Mouse (Mus musculus) right cerebral cortex, adult 2 months (tissue): ENCODE measurements around the gene Acadvl.

Source experiments
- DNase-seq, 2 experiments: peaks; one replicate each; pipeline ENCODE4 v3.0.0; 2021 to 2022; ENCODE audit warnings: low spot score in 2 of 2

The Acadvl gene

GRCm38 (mm10) chr11:70001865-70002264 is 13.3 kb downstream of the Acadvl start:
- DNase-seq = no peak

DNA sequence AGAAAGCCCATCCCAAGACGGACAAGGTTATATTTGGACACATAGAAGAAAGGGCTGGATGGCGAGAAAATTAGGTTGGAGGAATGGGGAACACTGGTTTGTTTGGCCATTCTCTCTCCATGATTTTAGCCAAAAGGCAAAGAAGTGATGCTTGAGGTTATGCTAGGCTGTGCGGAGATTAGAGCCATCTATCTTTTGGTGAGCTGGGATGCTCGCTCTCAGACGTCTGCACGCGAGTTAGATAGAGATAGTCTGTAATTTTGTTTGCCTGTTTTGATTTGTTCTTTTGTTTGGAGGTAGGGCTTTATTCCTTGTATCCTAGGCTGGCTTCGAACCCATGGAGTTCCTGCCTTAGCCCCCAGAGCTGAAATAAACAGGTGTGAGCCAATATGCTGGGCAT is 14.1 kb downstream of the Acadvl start:
- DNase-seq = no peak

- DNase-seq = peak; percentile 87 to 90
These were observed 14.8 kb downstream of the Acadvl start, which contains the start of gene Dvl2 for GRCm38 (mm10) chr11:70000396-70000898. Gene Dvl2 (plus strand): TSS chr11:70000595.

GRCm38 (mm10) chr11:69999666-70000065 is 15.5 kb downstream of the Acadvl start:
- DNase-seq = no peak

DNA sequence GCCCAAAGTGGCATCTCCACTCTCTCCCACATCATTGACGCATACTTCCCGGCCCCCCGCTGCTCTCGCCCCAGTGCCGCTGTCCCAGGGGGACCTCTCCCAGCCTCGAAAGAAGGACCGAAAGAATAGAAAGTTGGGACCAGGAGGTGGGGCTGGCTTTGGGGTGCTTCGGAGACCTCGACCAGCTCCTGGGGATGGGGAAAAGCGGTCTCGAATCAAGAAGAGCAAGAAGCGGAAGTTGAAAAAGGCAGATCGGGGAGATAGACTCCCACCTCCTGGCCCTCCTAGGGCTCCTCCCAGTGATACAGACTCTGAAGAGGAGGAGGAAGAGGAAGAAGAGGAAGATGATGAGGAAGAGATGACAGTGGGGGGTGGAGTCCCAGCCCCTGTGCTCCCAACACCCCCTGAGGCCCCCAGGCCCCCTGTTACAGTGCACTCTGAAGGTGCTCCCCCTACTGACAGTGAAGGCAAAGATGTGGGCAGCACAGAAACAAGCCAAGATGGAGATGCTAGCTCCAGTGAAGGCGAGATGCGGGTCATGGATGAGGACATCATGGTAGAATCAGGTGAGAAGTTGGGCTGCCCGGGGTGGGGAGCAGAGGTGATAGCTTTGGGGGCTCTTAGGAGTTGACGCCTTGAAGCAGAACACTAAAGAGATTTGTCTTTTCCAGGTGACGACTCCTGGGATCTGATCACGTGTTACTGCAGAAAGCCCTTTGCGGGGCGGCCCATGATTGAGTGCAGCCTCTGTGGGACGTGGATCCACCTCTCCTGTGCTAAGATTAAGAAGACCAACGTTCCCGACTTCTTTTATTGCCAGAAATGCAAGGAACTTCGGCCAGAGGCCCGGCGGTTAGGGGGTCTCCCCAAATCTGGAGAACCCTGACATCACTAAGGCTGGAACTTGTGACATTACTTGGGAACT is 16.4 kb downstream of the Acadvl start:
- no peak for DNase-seq

GRCm38 (mm10) chr11:69997070-69997509 is 18.1 kb downstream of the Acadvl start:
- peak in 1 of 2 experiments; percentile 60 for DNase-seq

GRCm38 (mm10) chr11:69996161-69997061 is 18.8 kb downstream of the Acadvl start:
- DNase-seq = no peak

GRCm38 (mm10) chr11:69995391-69995960 is 19.7 kb downstream of the Acadvl start, which contains the start of gene Phf23:
Gene Phf23 (plus strand): TSS chr11:69995777.
- peak; percentile 96 to 98 for DNase-seq

- no peak for DNase-seq
These were observed 20.7 kb downstream of the Acadvl start for GRCm38 (mm10) chr11:69994401-69995090.

GRCm38 (mm10) chr11:69992932-69993331 is 22.3 kb downstream of the Acadvl start:
- no peak for DNase-seq

DNA sequence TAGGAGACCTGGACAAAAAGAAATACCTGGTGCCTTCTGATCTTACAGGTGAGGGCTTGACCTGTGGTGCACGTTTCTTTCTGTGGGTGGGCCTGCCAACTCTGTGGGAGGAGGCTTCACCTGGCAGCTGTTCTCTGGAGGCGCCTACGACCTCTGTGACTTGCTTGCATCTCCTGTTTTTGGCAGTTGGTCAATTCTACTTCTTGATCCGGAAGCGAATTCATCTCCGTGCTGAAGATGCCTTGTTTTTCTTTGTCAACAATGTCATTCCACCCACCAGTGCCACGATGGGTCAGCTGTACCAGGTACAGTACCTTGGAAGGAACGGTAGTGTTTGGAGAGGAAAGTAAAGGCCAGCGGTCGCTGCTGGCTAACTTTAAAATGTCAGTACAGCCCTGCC is 22.8 kb downstream of the Acadvl start:
- no peak for DNase-seq

DNA sequence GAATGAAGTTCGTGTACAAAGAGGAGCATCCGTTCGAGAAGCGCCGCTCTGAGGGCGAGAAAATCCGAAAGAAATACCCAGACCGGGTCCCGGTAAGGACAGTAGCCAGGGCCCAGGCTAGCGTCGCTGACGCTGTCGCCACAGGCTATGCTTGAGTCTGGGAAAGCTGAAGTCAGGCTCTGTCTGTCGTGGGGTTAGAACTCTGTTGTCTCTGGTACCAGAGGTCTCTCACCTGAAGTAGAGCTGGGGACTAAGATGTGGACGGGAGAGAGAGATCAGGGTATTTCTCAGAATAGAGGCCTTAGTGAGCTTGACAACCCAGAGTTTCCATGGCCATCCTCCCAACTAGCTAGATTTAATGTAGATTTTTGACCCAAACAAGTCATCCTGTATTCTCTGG is 23.5 kb downstream of the Acadvl start:
- no peak for DNase-seq

- DNase-seq = peak; percentile 96 to 97
These were observed 24.1 kb downstream of the Acadvl start, which contains the start of gene Gabarap for GRCm38 (mm10) chr11:69990850-69991691. Gene Gabarap (plus strand): TSS chr11:69991143.

DNA sequence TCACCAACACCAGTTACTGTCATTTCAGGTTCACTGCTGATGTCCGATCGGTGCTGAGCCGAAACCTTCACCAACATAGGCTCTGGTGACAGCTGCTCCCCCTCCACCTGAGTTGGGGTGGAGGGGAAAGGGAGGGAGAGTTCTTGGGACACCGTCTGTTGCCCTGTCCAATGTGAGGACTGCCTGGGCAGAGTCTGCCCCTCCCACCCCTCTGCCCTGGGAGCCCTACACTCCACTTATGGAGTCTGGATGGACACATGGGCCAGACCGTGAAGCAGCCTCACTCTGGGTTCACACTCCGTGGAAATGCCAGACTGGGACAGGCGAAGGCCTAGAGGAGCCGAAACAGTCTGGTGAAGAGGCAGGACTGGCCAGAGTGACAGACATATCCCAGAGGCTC is 25.3 kb downstream of the Acadvl start:
- DNase-seq = no peak

DNA sequence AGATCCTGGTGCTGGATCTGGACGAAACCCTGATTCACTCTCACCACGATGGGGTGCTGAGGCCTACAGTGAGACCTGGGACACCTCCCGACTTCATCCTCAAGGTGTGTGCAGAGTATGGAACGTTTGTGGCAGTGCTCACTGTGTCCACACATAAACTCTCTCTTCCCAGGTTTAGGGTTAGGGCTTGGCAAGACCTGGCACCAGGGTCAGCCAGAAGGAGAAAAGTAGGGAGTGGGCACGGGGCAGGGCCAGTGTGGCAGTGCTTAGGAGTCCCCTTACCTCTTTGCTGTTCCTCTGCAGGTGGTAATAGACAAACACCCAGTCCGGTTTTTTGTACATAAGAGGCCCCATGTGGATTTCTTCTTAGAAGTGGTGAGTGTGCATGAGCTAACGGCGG is 30.8 kb downstream of the Acadvl start:
- DNase-seq = no peak

DNA sequence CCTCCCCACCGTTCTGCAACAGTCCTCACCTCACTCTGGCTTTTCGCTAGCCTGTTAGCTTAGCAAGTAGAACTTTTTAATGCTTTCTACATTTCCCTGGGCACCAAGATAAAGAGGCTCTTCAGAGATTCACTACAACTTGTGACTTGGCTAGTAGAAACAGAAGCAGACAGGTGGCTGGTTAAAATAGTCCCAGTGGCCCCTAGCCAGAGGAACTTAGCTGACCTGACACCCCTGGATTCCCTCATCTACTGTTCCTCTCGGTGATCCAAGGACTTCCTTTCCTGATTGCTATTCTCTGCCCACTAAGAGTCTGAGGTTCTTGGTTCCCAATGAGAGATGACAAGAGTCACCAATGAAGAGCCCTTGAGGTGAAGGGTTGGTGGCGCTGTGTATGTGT is 31.8 kb downstream of the Acadvl start:
- no peak for DNase-seq

GRCm38 (mm10) chr11:69982877-69983276 is 32.3 kb downstream of the Acadvl start:
- no peak for DNase-seq

DNA sequence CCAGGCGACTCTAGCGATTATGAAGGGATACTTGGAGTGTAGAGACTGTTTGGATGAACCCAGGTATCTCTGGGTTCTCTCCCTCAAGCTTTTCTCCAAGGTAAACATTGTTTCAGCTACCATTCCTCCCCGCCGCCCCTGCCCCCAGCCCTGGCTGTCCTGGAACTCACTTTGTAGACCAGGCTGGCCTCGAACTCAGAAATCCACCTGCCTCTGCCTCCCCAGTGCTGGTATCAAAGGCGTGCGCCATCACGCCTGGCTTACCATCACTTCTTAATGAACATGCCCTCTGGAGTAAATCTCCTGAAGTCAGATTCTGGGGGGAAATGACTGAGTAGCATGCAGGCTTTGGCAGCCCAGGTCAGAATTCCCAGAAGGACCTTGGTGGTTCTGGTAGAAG is 33.0 kb downstream of the Acadvl start, which contains the start of gene Elp5:
Gene Elp5, minus strand, starts transcription at position 293 of the 400 bp plus-strand sequence.
- no peak for DNase-seq

DNA sequence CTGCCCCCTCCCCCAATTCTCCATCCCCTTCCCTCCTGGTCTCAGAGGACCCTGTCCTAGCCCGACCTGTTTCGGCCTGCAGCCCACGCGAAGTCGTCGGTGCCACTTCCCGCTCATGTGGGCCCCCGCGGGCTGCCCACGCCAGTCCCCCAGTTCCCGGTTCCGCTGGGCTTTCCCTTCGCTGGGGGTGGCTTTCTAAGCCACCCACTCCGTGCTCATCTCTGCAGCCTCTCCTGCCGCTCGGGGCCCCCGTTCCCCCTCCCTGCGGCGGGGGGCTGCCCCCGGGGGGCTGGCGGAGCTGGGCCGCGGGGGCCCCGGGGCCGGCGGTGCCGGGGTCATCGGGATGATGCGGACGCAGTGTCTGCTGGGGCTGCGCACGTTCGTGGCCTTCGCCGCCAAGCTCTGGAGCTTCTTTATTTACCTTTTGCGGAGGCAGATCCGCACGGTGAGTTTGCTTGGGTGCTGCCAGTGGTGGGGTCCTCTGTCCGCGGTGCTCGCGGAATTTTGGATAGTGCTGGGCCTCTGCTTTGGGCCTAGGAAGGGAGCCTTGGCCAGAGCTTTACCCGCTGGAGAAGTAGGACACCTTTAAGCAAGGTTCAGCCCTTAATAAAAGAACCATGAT is 34.0 kb downstream of the Acadvl start, which contains the start of gene Ctdnep1:
Gene Ctdnep1, plus strand, starts transcription at position 16 of the 622 bp plus-strand sequence.
- DNase-seq = no peak
